ENCODE assay signal across 9 mouse cellular contexts in genomic region chr5:118036888-118037797, GRCm38 (mm10). TPM values are rescaled to one million over a fixed set of nuclear protein-coding genes. Genes with fewer than 3 reads are reported as not detected.
DNase-seq lines count a peak whose midpoint lies in the region; ATAC-seq and TF ChIP-seq lines count a peak whose summit lies in the region.
"Had no signal": no experiment of that assay in that cellular context is flagged by ENCODE, and none has a peak within 500 bp of the region (broad histone marks: within the 10 kb centered on the region; RNA-seq: fewer than 3 reads in every experiment).

No protein-coding gene starts in this region.

- peak overlapping the region; percentile 9; the same call in 1 of the 2 replicates for H3K4me2 ChIP-seq in forebrain, embryonic 16.5 days (ENCODE audit: low read length)
- H3K4me2 ChIP-seq in neural tube, embryonic 15.5 days = peak overlapping the region; percentile 9

- peaks cover 20% of the 10 kb centered on the region for H3K4me1 ChIP-seq in forebrain, embryonic 16.5 days (replicated peaks; ENCODE audit: control insufficient read depth, insufficient read depth, low read length)
- H3K4me1 ChIP-seq in neural tube, embryonic 15.5 days = peaks cover 18% of the 10 kb centered on the region
- no peaks in the 10 kb centered on the region for H3K4me1 ChIP-seq in lung, adult 2 months (ENCODE audit: control insufficient read depth, insufficient read depth, low read length)

- no peaks in the 10 kb centered on the region for H3K27me3 ChIP-seq in forebrain, embryonic 16.5 days (replicated peaks; ENCODE audit: control insufficient read depth, insufficient read depth, low read length)
- H3K27me3 ChIP-seq in neural tube, embryonic 15.5 days (replicated peaks) = no peaks in the 10 kb centered on the region

- no peak overlapping the region for H3K4me3 ChIP-seq in forebrain, embryonic 16.5 days (replicated peaks; ENCODE audit: low read length)
- no peak overlapping the region for H3K4me3 ChIP-seq in neural tube, embryonic 15.5 days (replicated peaks)
- no peak overlapping the region for H3K4me3 ChIP-seq in lung, adult 2 months (replicated peaks; ENCODE audit: extremely low read depth, low read depth, low read length)

- H3K27ac ChIP-seq in forebrain, embryonic 16.5 days (ENCODE audit: low read length) = peak overlapping the region; percentile 67
- H3K27ac ChIP-seq in neural tube, embryonic 15.5 days (replicated peaks) = no peak overlapping the region

- TF ChIP-seq CTCF in lung, adult 2 months (IDR thresholded peaks at IDR 0.05; ENCODE audit: insufficient read depth, low read length) = no peak

- H3K36me3 ChIP-seq in forebrain, embryonic 16.5 days (ENCODE audit: control insufficient read depth, insufficient read depth) = no peaks in the 10 kb centered on the region
- no peaks in the 10 kb centered on the region for H3K36me3 ChIP-seq in neural tube, embryonic 15.5 days

- no peak overlapping the region for H3K9ac ChIP-seq in forebrain, embryonic 16.5 days (replicated peaks; ENCODE audit: low read depth, low read length)
- no peak overlapping the region for H3K9ac ChIP-seq in neural tube, embryonic 15.5 days (replicated peaks)

- peak; percentile 6 for DNase-seq in gastrocnemius, postnatal 25 days
- no peak for DNase-seq in gastrocnemius, adult 8-10 months (ENCODE audit: low spot score in 2 of 2)
- peak; percentile 53 to 58 for DNase-seq in right cerebral cortex, adult 2 months (ENCODE audit: low spot score in 2 of 2)
- DNase-seq in right cerebral cortex, postnatal 25 days = no peak
- DNase-seq in layer of hippocampus, postnatal 36 days = no peak
- no peak for DNase-seq in lung, adult 2 months

- 41% methylated on average over 25 of the region's 25 CpGs for WGBS in forebrain, embryonic 16.5 days
- WGBS in neural tube, embryonic 15.5 days = 42% methylated on average over 25 of the region's 25 CpGs
- WGBS in lung, adult 2 months = 31% methylated on average over 25 of the region's 25 CpGs

- ATAC-seq in forebrain, embryonic 16.5 days = peak; percentile 45
- 0 out of 2 replicates have a peak, but pooled peaks have one; percentile 21 for ATAC-seq in neural tube, embryonic 15.5 days (ENCODE audit: low FRiP score)

- TF ChIP-seq POLR2A in lung, adult 2 months (IDR thresholded peaks at IDR 0.05; ENCODE audit: borderline replicate concordance, extremely low read depth, low read depth, low read length) = no peak

- no peaks in the 10 kb centered on the region for H3K9me3 ChIP-seq in forebrain, embryonic 16.5 days (ENCODE audit: control insufficient read depth, low read length)
- no peaks in the 10 kb centered on the region for H3K9me3 ChIP-seq in neural tube, embryonic 15.5 days (replicated peaks)

RNA-seq across cellular contexts. Expression of gene Tesc, which starts 9.6 kb away (rescaled TPM):
- 1 to 10 TPM in 1 of 2 experiments, under 1 TPM in 1; 0.28 to 1.0 TPM for total RNA-seq in gastrocnemius, postnatal 25 days (2021)
- total RNA-seq in gastrocnemius, adult 8-10 months (2022) = 1 to 10 TPM in 1 of 4 experiments, under 1 TPM in 2, not detected in 1; 0.41 to 1.3 (median 0.75) TPM
- polyA plus RNA-seq in forebrain, embryonic 16.5 days (2015; fragmentation: Nextera tagmentation; extraction: Ambion mirVana) = 7.7 and 10.3 TPM in 2 replicates
- 3.5 and 3.9 TPM in 2 replicates for polyA plus RNA-seq in neural tube, embryonic 15.5 days (2015; fragmentation: Nextera tagmentation; extraction: Ambion mirVana)
- total RNA-seq in layer of hippocampus, postnatal 36 days (2021) = 10 to 100 TPM; 92.5 to 93.1 TPM
- polyA plus RNA-seq in lung, adult 2 months (2012; rRNA removed) = 5.0 and 6.1 TPM in 2 replicates
- total RNA-seq: MEL had no signal

Comparison
In these comparisons a context has a peak if more than half of its experiments do, and no peak if none do; other contexts are left out.
1. DNase-seq: peak in gastrocnemius, postnatal 25 days (single experiment) and right cerebral cortex, adult 2 months (2 of 2); none in gastrocnemius, adult 8-10 months (0 of 2), right cerebral cortex, postnatal 25 days (single experiment), layer of hippocampus, postnatal 36 days (0 of 2) and lung, adult 2 months (single experiment).
2. RNA of gene Tesc, which starts 9.6 kb away (total RNA-seq): 92.5 to 93.1 TPM in layer of hippocampus, postnatal 36 days; 0.28 to 1.0 TPM in gastrocnemius, postnatal 25 days and 0.41 to 1.3 TPM in gastrocnemius, adult 8-10 months; every median in the first group is over 10 times any median in the second.